In genomic region chr1:131910674-131911558, GRCm38 (mm10) we compare ENCODE assay signal across 8 mouse cellular contexts. TPM values are rescaled to one million over a fixed set of nuclear protein-coding genes. Genes with fewer than 3 reads are reported as not detected.
DNase-seq lines count a peak whose midpoint lies in the region; ATAC-seq and TF ChIP-seq lines count a peak whose summit lies in the region.

No protein-coding gene starts in this region.

- H3K4me3 ChIP-seq in E14TG2a.4 (replicated peaks; ENCODE audit: low read length) = peak overlapping the region; percentile 92
- peak overlapping the region; percentile 82 for H3K4me3 ChIP-seq in forebrain, embryonic 12.5 days (replicated peaks)
- H3K4me3 ChIP-seq in heart, postnatal 0 days (ENCODE audit: low read depth, low read length) = peak overlapping the region; percentile 97
- peak overlapping the region; percentile 84 for H3K4me3 ChIP-seq in liver, embryonic 16.5 days (ENCODE audit: low read depth, low read length)
- H3K4me3 ChIP-seq in neural tube, embryonic 12.5 days = peak overlapping the region; percentile 98
- peak overlapping the region; percentile 95 for H3K4me3 ChIP-seq in stomach, postnatal 0 days (ENCODE audit: low read depth, low read length)

- peaks cover 28% of the 10 kb centered on the region for H3K36me3 ChIP-seq in E14TG2a.4 (ENCODE audit: insufficient read depth, low read length)
- H3K36me3 ChIP-seq in forebrain, embryonic 12.5 days (replicated peaks) = 0 out of 2 replicates have a peak, but pooled peaks cover 6% of the 10 kb centered on the region
- no peaks in the 10 kb centered on the region for H3K36me3 ChIP-seq in heart, postnatal 0 days (replicated peaks; ENCODE audit: control insufficient read depth, insufficient read depth, low read length)
- H3K36me3 ChIP-seq in liver, embryonic 16.5 days (ENCODE audit: control insufficient read depth, insufficient read depth) = no peaks in the 10 kb centered on the region; the same call in none of the 2 replicates
- H3K36me3 ChIP-seq in neural tube, embryonic 12.5 days = no peaks in the 10 kb centered on the region
- H3K36me3 ChIP-seq in stomach, postnatal 0 days (ENCODE audit: control insufficient read depth, insufficient read depth, low read length) = no peaks in the 10 kb centered on the region

- H3K27me3 ChIP-seq in E14TG2a.4 (ENCODE audit: insufficient read depth, low read length) = no peaks in the 10 kb centered on the region
- H3K27me3 ChIP-seq in forebrain, embryonic 12.5 days = peaks cover 26% of the 10 kb centered on the region
- peaks cover 15% of the 10 kb centered on the region for H3K27me3 ChIP-seq in heart, postnatal 0 days (ENCODE audit: control insufficient read depth, insufficient read depth, low read length)
- peaks cover 8% of the 10 kb centered on the region for H3K27me3 ChIP-seq in liver, embryonic 16.5 days (ENCODE audit: control insufficient read depth, insufficient read depth, low read depth, low read length)
- H3K27me3 ChIP-seq in neural tube, embryonic 12.5 days (replicated peaks) = peaks cover 5% of the 10 kb centered on the region; the same call in 1 of the 2 replicates
- no peaks in the 10 kb centered on the region for H3K27me3 ChIP-seq in stomach, postnatal 0 days (ENCODE audit: control insufficient read depth, insufficient read depth, low read length)

- peak overlapping the region; percentile 90 for H3K9ac ChIP-seq in forebrain, embryonic 12.5 days
- H3K9ac ChIP-seq in heart, postnatal 0 days (replicated peaks; ENCODE audit: low read depth, low read length) = peak overlapping the region; percentile 98
- peak overlapping the region; percentile 99 for H3K9ac ChIP-seq in liver, embryonic 16.5 days (ENCODE audit: low read depth, low read length)
- H3K9ac ChIP-seq in neural tube, embryonic 12.5 days = peak overlapping the region; percentile 95
- H3K9ac ChIP-seq in stomach, postnatal 0 days (ENCODE audit: low read length) = peak overlapping the region; percentile 99

- H3K9me3 ChIP-seq in E14TG2a.4 (ENCODE audit: low read length) = no peaks in the 10 kb centered on the region
- no peaks in the 10 kb centered on the region for H3K9me3 ChIP-seq in forebrain, embryonic 12.5 days
- no peaks in the 10 kb centered on the region for H3K9me3 ChIP-seq in heart, postnatal 0 days (replicated peaks; ENCODE audit: control insufficient read depth, low read length)
- H3K9me3 ChIP-seq in liver, embryonic 16.5 days (replicated peaks; ENCODE audit: control insufficient read depth, low read length) = no peaks in the 10 kb centered on the region
- no peaks in the 10 kb centered on the region for H3K9me3 ChIP-seq in neural tube, embryonic 12.5 days
- H3K9me3 ChIP-seq in stomach, postnatal 0 days (ENCODE audit: control insufficient read depth, low read length) = no peaks in the 10 kb centered on the region

- DNase-seq in c-Kit-positive CD71-positive TER-119-negative erythroid progenitor cells, embryonic 14.5 days (ENCODE audit: low read depth) = peak; percentile 72
- peak; percentile 76 for DNase-seq in heart, postnatal 0 days (ENCODE audit: low spot score)
- peak; percentile 83 to 94 for DNase-seq in kidney, postnatal 36 days
- peak; percentile 87 for DNase-seq in stomach, postnatal 0 days (ENCODE audit: low spot score)

- TF ChIP-seq EP300 in heart, postnatal 0 days (IDR thresholded peaks at IDR 0.05; ENCODE audit: low read depth) = no peak
- TF ChIP-seq EP300 in stomach, postnatal 0 days (optimal IDR thresholded peaks at IDR 0.05) = no peak

- peak overlapping the region; percentile 80 for H3K4me2 ChIP-seq in forebrain, embryonic 12.5 days
- peak overlapping the region; percentile 82 for H3K4me2 ChIP-seq in heart, postnatal 0 days (ENCODE audit: low read depth, low read length)
- peak overlapping the region; percentile 76 for H3K4me2 ChIP-seq in liver, embryonic 16.5 days (ENCODE audit: low read depth, low read length)
- peak overlapping the region; percentile 74 for H3K4me2 ChIP-seq in neural tube, embryonic 12.5 days (replicated peaks)
- H3K4me2 ChIP-seq in stomach, postnatal 0 days (replicated peaks; ENCODE audit: low read depth) = peak overlapping the region; percentile 64

- under 1% methylated on average over 84 of the region's 88 CpGs for WGBS in forebrain, embryonic 12.5 days
- whole genome bisulfite sequencing in heart, postnatal 0 days = under 1% methylated on average over 71 of the region's 88 CpGs
- under 1% methylated on average over 80 of the region's 88 CpGs for WGBS in liver, embryonic 16.5 days (ENCODE audit: insufficient replicate concordance)
- WGBS in neural tube, embryonic 12.5 days = under 1% methylated on average over 88 of the region's 88 CpGs
- WGBS in stomach, postnatal 0 days = under 1% methylated on average over 41 of the region's 88 CpGs

- peaks cover 65% of the 10 kb centered on the region for H3K4me1 ChIP-seq in E14TG2a.4 (replicated peaks; ENCODE audit: low read depth, low read length)
- peaks cover 22% of the 10 kb centered on the region for H3K4me1 ChIP-seq in forebrain, embryonic 12.5 days
- H3K4me1 ChIP-seq in heart, postnatal 0 days (ENCODE audit: control insufficient read depth, insufficient read depth) = peaks cover 4% of the 10 kb centered on the region; the same call in 1 of the 2 replicates
- peaks cover 19% of the 10 kb centered on the region for H3K4me1 ChIP-seq in liver, embryonic 16.5 days (ENCODE audit: control insufficient read depth, low read depth, low read length)
- peaks cover 20% of the 10 kb centered on the region for H3K4me1 ChIP-seq in neural tube, embryonic 12.5 days
- H3K4me1 ChIP-seq in stomach, postnatal 0 days (replicated peaks; ENCODE audit: control insufficient read depth, insufficient read depth) = no peaks in the 10 kb centered on the region

- ATAC-seq in forebrain, embryonic 12.5 days (ENCODE audit: low FRiP score) = peak; percentile 86
- peak; percentile 62 for ATAC-seq in heart, postnatal 0 days (ENCODE audit: insufficient read depth, low read depth)
- peak; percentile 70 for ATAC-seq in liver, embryonic 16.5 days (ENCODE audit: low read depth)
- peak; percentile 87 for ATAC-seq in neural tube, embryonic 12.5 days (ENCODE audit: low FRiP score, low read depth)
- ATAC-seq in stomach, postnatal 0 days (ENCODE audit: low FRiP score, low TSS enrichment) = peak; percentile 80

- H3K27ac ChIP-seq in forebrain, embryonic 12.5 days = peak overlapping the region; percentile 96
- H3K27ac ChIP-seq in heart, postnatal 0 days (ENCODE audit: low read depth) = peak overlapping the region; percentile 99
- H3K27ac ChIP-seq in liver, embryonic 16.5 days (ENCODE audit: low read length) = peak overlapping the region; percentile 97
- H3K27ac ChIP-seq in neural tube, embryonic 12.5 days = peak overlapping the region; percentile 87
- H3K27ac ChIP-seq in stomach, postnatal 0 days (replicated peaks) = peak overlapping the region; percentile 99

- no peak for TF ChIP-seq CTCF in E14TG2a.4 (conservative IDR thresholded peaks at IDR 0.05; ENCODE audit: low read length)
- TF ChIP-seq CTCF in heart, postnatal 0 days (IDR thresholded peaks at IDR 0.05; ENCODE audit: low read depth) = no peak
- no peak for TF ChIP-seq CTCF in stomach, postnatal 0 days (IDR thresholded peaks at IDR 0.05; ENCODE audit: low read depth)

RNA-seq across cellular contexts. Expression of gene Nucks1, which starts 0.6 kb away (rescaled TPM):
- 129 and 137 TPM in 2 replicates for polyA plus RNA-seq in forebrain, embryonic 12.5 days (2016; fragmentation: Nextera tagmentation; extraction: Ambion mirVana)
- total RNA-seq in heart, postnatal 0 days (2014; rRNA removed; ENCODE audit: low replicate concordance) = 58.2 and 73.2 TPM in 2 replicates
- polyA plus RNA-seq in heart, postnatal 0 days (2015; fragmentation: Nextera tagmentation; extraction: Ambion mirVana) = 24.6 and 27.0 TPM in 2 replicates
- 25.1 and 27.4 TPM in 2 replicates for polyA plus RNA-seq in liver, embryonic 16.5 days (2015; fragmentation: Nextera tagmentation; extraction: Ambion mirVana)
- polyA plus RNA-seq in neural tube, embryonic 12.5 days (2016; fragmentation: Nextera tagmentation; extraction: Ambion mirVana) = 90.7 and 91.4 TPM in 2 replicates
- 24.2 and 30.4 TPM in 2 replicates for polyA plus RNA-seq in stomach, postnatal 0 days (2015; fragmentation: Nextera tagmentation; extraction: Ambion mirVana)

RNA-seq across cellular contexts. Expression of gene Rab29, which starts 43.9 kb away (rescaled TPM):
- 9.7 and 10.7 TPM in 2 replicates for polyA plus RNA-seq in forebrain, embryonic 12.5 days (2016; fragmentation: Nextera tagmentation; extraction: Ambion mirVana)
- 14.7 and 16.6 TPM in 2 replicates for total RNA-seq in heart, postnatal 0 days (2014; rRNA removed; ENCODE audit: low replicate concordance)
- 18.8 and 21.1 TPM in 2 replicates for polyA plus RNA-seq in heart, postnatal 0 days (2015; fragmentation: Nextera tagmentation; extraction: Ambion mirVana)
- 9.4 and 10.0 TPM in 2 replicates for polyA plus RNA-seq in liver, embryonic 16.5 days (2015; fragmentation: Nextera tagmentation; extraction: Ambion mirVana)
- polyA plus RNA-seq in neural tube, embryonic 12.5 days (2016; fragmentation: Nextera tagmentation; extraction: Ambion mirVana) = 10.0 and 11.3 TPM in 2 replicates
- polyA plus RNA-seq in stomach, postnatal 0 days (2015; fragmentation: Nextera tagmentation; extraction: Ambion mirVana) = 21.4 and 21.6 TPM in 2 replicates

RNA-seq across cellular contexts. Expression of gene Slc45a3, which starts 51.9 kb away (rescaled TPM):
- 4.9 and 6.4 TPM in 2 replicates for polyA plus RNA-seq in forebrain, embryonic 12.5 days (2016; fragmentation: Nextera tagmentation; extraction: Ambion mirVana)
- total RNA-seq in heart, postnatal 0 days (2014; rRNA removed; ENCODE audit: low replicate concordance) = 9.5 and 23.6 TPM in 2 replicates
- polyA plus RNA-seq in heart, postnatal 0 days (2015; fragmentation: Nextera tagmentation; extraction: Ambion mirVana) = 2.6 and 2.8 TPM in 2 replicates
- 3.0 and 3.2 TPM in 2 replicates for polyA plus RNA-seq in liver, embryonic 16.5 days (2015; fragmentation: Nextera tagmentation; extraction: Ambion mirVana)
- polyA plus RNA-seq in neural tube, embryonic 12.5 days (2016; fragmentation: Nextera tagmentation; extraction: Ambion mirVana) = 8.2 and 11.1 TPM in 2 replicates
- polyA plus RNA-seq in stomach, postnatal 0 days (2015; fragmentation: Nextera tagmentation; extraction: Ambion mirVana) = 18.4 and 23.3 TPM in 2 replicates

Comparison
In these comparisons a context has a peak if more than half of its experiments do, and no peak if none do; other contexts are left out.
1. Peak in every context shown above with its lines: DNase-seq, ATAC-seq, H3K4me3 ChIP-seq and H3K27ac ChIP-seq.